Comparison of ENCODE assay signal across 28 mouse cellular contexts in genomic region chr1:186472955-186473354, GRCm38 (mm10).
A peak's percentile ranks its signal among the peaks of the same experiment; 100 is the strongest.
DNase-seq lines count a peak whose midpoint lies in the region; ATAC-seq and TF ChIP-seq lines count a peak whose summit lies in the region.
"Had no signal": no experiment of that assay in that cellular context is flagged by ENCODE, and none has a peak within 500 bp of the region (broad histone marks: within the 10 kb centered on the region; RNA-seq: fewer than 3 reads in every experiment).

No protein-coding gene starts in this region.

- no peaks in the 10 kb centered on the region for H3K9me3 ChIP-seq in embryonic facial prominence, embryonic 12.5 days
- H3K9me3 ChIP-seq in embryonic facial prominence, embryonic 10.5 days: no peaks in the 10 kb centered on the region
- no peaks in the 10 kb centered on the region for H3K9me3 ChIP-seq in lung, embryonic 14.5 days (ENCODE audit: low read depth, low read length)
- H3K9me3 ChIP-seq in stomach, postnatal 0 days (ENCODE audit: control insufficient read depth, low read length): no peaks in the 10 kb centered on the region
- H3K9me3 ChIP-seq in hindbrain, embryonic 11.5 days (ENCODE audit: control insufficient read depth, low read length): no peaks in the 10 kb centered on the region
- H3K9me3 ChIP-seq: forebrain, embryonic 10.5 days; hindbrain, embryonic 10.5 days; kidney, embryonic 15.5 days; stomach, embryonic 15.5 days had no signal

- no peaks in the 10 kb centered on the region for H3K4me1 ChIP-seq in embryonic facial prominence, embryonic 12.5 days
- H3K4me1 ChIP-seq in embryonic facial prominence, embryonic 10.5 days: no peaks in the 10 kb centered on the region
- no peaks in the 10 kb centered on the region for H3K4me1 ChIP-seq in lung, embryonic 14.5 days (ENCODE audit: insufficient read depth)
- H3K4me1 ChIP-seq in stomach, postnatal 0 days (replicated peaks; ENCODE audit: control insufficient read depth, insufficient read depth): no peaks in the 10 kb centered on the region
- H3K4me1 ChIP-seq in hindbrain, embryonic 11.5 days (replicated peaks; ENCODE audit: control insufficient read depth, insufficient read depth, low read length): no peaks in the 10 kb centered on the region
- H3K4me1 ChIP-seq: stomach, embryonic 15.5 days had no signal

- no peak for TF ChIP-seq EP300 in stomach, postnatal 0 days (optimal IDR thresholded peaks at IDR 0.05)

- no peak for ATAC-seq in embryonic facial prominence, embryonic 12.5 days (ENCODE audit: insufficient number of reproducible peaks, insufficient read depth, low FRiP score, low TSS enrichment)
- ATAC-seq in lung, embryonic 14.5 days (ENCODE audit: insufficient read depth): peak; percentile 66; the same call in 1 of the 2 replicates
- ATAC-seq in stomach, postnatal 0 days (ENCODE audit: low FRiP score, low TSS enrichment): no peak
- ATAC-seq in hindbrain, embryonic 11.5 days (ENCODE audit: low FRiP score): no peak
- ATAC-seq: forebrain, embryonic 16.5 days; hindbrain, embryonic 16.5 days had no signal

- H3K4me3 ChIP-seq in embryonic facial prominence, embryonic 12.5 days: no peak overlapping the region
- no peak overlapping the region for H3K4me3 ChIP-seq in embryonic facial prominence, embryonic 10.5 days
- no peak overlapping the region for H3K4me3 ChIP-seq in lung, embryonic 14.5 days (ENCODE audit: low read depth, low read length)
- H3K4me3 ChIP-seq in stomach, postnatal 0 days (ENCODE audit: low read depth, low read length): no peak overlapping the region
- no peak overlapping the region for H3K4me3 ChIP-seq in hindbrain, embryonic 11.5 days (ENCODE audit: low read depth, low read length)
- H3K4me3 ChIP-seq: forebrain, embryonic 10.5 days; hindbrain, embryonic 10.5 days; kidney, embryonic 15.5 days; layer of hippocampus, adult 2 months; stomach, embryonic 15.5 days had no signal

- no peaks in the 10 kb centered on the region for H3K36me3 ChIP-seq in embryonic facial prominence, embryonic 12.5 days
- no peaks in the 10 kb centered on the region for H3K36me3 ChIP-seq in embryonic facial prominence, embryonic 10.5 days (replicated peaks)
- no peaks in the 10 kb centered on the region for H3K36me3 ChIP-seq in lung, embryonic 14.5 days (ENCODE audit: insufficient read depth)
- H3K36me3 ChIP-seq in stomach, postnatal 0 days (ENCODE audit: control insufficient read depth, insufficient read depth, low read length): no peaks in the 10 kb centered on the region
- no peaks in the 10 kb centered on the region for H3K36me3 ChIP-seq in hindbrain, embryonic 11.5 days (ENCODE audit: control insufficient read depth, insufficient read depth, low read length)
- H3K36me3 ChIP-seq: forebrain, embryonic 10.5 days; G1E; hindbrain, embryonic 10.5 days; kidney, embryonic 15.5 days; stomach, embryonic 15.5 days had no signal

- no peak for TF ChIP-seq CTCF in lung, embryonic 14.5 days (IDR thresholded peaks at IDR 0.05; ENCODE audit: low read depth)
- no peak for TF ChIP-seq CTCF in stomach, postnatal 0 days (IDR thresholded peaks at IDR 0.05; ENCODE audit: low read depth)

- H3K27me3 ChIP-seq in embryonic facial prominence, embryonic 12.5 days: no peaks in the 10 kb centered on the region
- no peaks in the 10 kb centered on the region for H3K27me3 ChIP-seq in embryonic facial prominence, embryonic 10.5 days (replicated peaks; ENCODE audit: low read depth, poor library complexity, severe bottlenecking)
- H3K27me3 ChIP-seq in lung, embryonic 14.5 days (ENCODE audit: insufficient read depth, low read length): no peaks in the 10 kb centered on the region
- H3K27me3 ChIP-seq in stomach, postnatal 0 days (ENCODE audit: control insufficient read depth, insufficient read depth, low read length): no peaks in the 10 kb centered on the region
- no peaks in the 10 kb centered on the region for H3K27me3 ChIP-seq in hindbrain, embryonic 11.5 days (ENCODE audit: control insufficient read depth, insufficient read depth, low read length)
- H3K27me3 ChIP-seq: kidney, embryonic 15.5 days; stomach, embryonic 15.5 days had no signal

- 83% methylated on average over 10 of the region's 10 CpGs for WGBS in embryonic facial prominence, embryonic 12.5 days
- WGBS in embryonic facial prominence, embryonic 10.5 days: 90% methylated on average over 10 of the region's 10 CpGs
- WGBS in lung, embryonic 14.5 days: 61% methylated on average over 10 of the region's 10 CpGs
- 62% methylated on average over 10 of the region's 10 CpGs for WGBS in stomach, postnatal 0 days
- WGBS in hindbrain, embryonic 11.5 days: 89% methylated on average over 10 of the region's 10 CpGs

- H3K4me2 ChIP-seq in embryonic facial prominence, embryonic 12.5 days (replicated peaks): no peak overlapping the region
- no peak overlapping the region for H3K4me2 ChIP-seq in lung, embryonic 14.5 days
- peak overlapping the region; percentile 14; the same call in 1 of the 2 replicates for H3K4me2 ChIP-seq in stomach, postnatal 0 days (replicated peaks; ENCODE audit: low read depth)
- H3K4me2 ChIP-seq in hindbrain, embryonic 11.5 days (replicated peaks; ENCODE audit: low read depth, low read length): no peak overlapping the region
- H3K4me2 ChIP-seq: kidney, embryonic 15.5 days; liver, embryonic 11.5 days; stomach, embryonic 15.5 days had no signal

- no peak overlapping the region for H3K9ac ChIP-seq in embryonic facial prominence, embryonic 12.5 days
- H3K9ac ChIP-seq in lung, embryonic 14.5 days: no peak overlapping the region
- H3K9ac ChIP-seq in stomach, postnatal 0 days (ENCODE audit: low read length): no peak overlapping the region
- H3K9ac ChIP-seq in hindbrain, embryonic 11.5 days (ENCODE audit: low read depth, low read length): no peak overlapping the region
- H3K9ac ChIP-seq: kidney, embryonic 15.5 days; stomach, embryonic 15.5 days had no signal

- H3K27ac ChIP-seq in embryonic facial prominence, embryonic 12.5 days: peak overlapping the region; percentile 36; the same call in 1 of the 2 replicates
- no peak overlapping the region for H3K27ac ChIP-seq in embryonic facial prominence, embryonic 10.5 days (replicated peaks)
- no peak overlapping the region for H3K27ac ChIP-seq in lung, embryonic 14.5 days (ENCODE audit: low read depth)
- no peak overlapping the region for H3K27ac ChIP-seq in stomach, postnatal 0 days (replicated peaks)
- H3K27ac ChIP-seq in hindbrain, embryonic 11.5 days (ENCODE audit: low read depth, low read length): no peak overlapping the region
- H3K27ac ChIP-seq: forebrain, embryonic 10.5 days; hindbrain, embryonic 10.5 days; kidney, embryonic 15.5 days; layer of hippocampus, adult 2 months; macrophage; stomach, embryonic 15.5 days had no signal

- no peak for DNase-seq in embryonic facial prominence, embryonic 10.5 days (ENCODE audit: low spot score)
- DNase-seq in lung, embryonic 14.5 days: peak; percentile 68
- no peak for DNase-seq in lung, postnatal 36 days
- peak; percentile 21 for DNase-seq in right cerebral cortex, postnatal 14 days
- no peak for DNase-seq in right cerebral cortex, adult 2 months (ENCODE audit: low spot score in 2 of 2)
- no peak for DNase-seq in stomach, postnatal 0 days (ENCODE audit: low spot score)
- DNase-seq in hindbrain, embryonic 11.5 days (ENCODE audit: low spot score): no peak
- DNase-seq: adrenal gland, adult 8-10 months; cerebellum, postnatal 10 days; gastrocnemius, postnatal 14 days; heart, postnatal 14 days; kidney, adult 18-20 months; kidney, postnatal 36 days; left cerebral cortex, postnatal 4 days; midbrain, embryonic 14.5 days; thymus, adult 18-20 months; thymus, postnatal 25 days had no signal

Comparison
In these comparisons a context has a peak if more than half of its experiments do, and no peak if none do; other contexts are left out.
1. DNase-seq: peak in lung, embryonic 14.5 days (single experiment) and right cerebral cortex, postnatal 14 days (single experiment); none in embryonic facial prominence, embryonic 10.5 days (single experiment), lung, postnatal 36 days (single experiment), right cerebral cortex, adult 2 months (0 of 2), stomach, postnatal 0 days (single experiment) and hindbrain, embryonic 11.5 days (single experiment).